Mouse (Mus musculus): ENCODE results near the gene 2200002D01Rik.

Gene 2200002D01Rik

GRCm38 (mm10) chr7:29279924-29280323 is 31.7 kb upstream of the 2200002D01Rik start:
- no peak for DNase-seq (ENCODE audit: low spot score in 2 of 2)

- DNase-seq (ENCODE audit: low spot score in 2 of 2), result no peak
These were observed 31.0 kb upstream of the 2200002D01Rik start for GRCm38 (mm10) chr7:29279261-29279660.

GRCm38 (mm10) chr7:29277510-29277909 is 29.2 kb upstream of the 2200002D01Rik start:
- no peak for DNase-seq (ENCODE audit: low spot score in 2 of 2)

- DNase-seq (ENCODE audit: low spot score in 2 of 2), result no peak
These were observed 28.4 kb upstream of the 2200002D01Rik start for GRCm38 (mm10) chr7:29276715-29277114.

GRCm38 (mm10) chr7:29271687-29272465 is 23.6 kb upstream of the 2200002D01Rik start:
- no peak for DNase-seq (ENCODE audit: low spot score in 2 of 2)

- DNase-seq (ENCODE audit: low spot score in 2 of 2), result no peak
These were observed 22.2 kb upstream of the 2200002D01Rik start for GRCm38 (mm10) chr7:29270445-29270844.

- DNase-seq (ENCODE audit: low spot score in 2 of 2), result no peak
These were observed 18.7 kb upstream of the 2200002D01Rik start for GRCm38 (mm10) chr7:29266931-29267330.

- DNase-seq (ENCODE audit: low spot score in 2 of 2), result no peak
These were observed 17.4 kb upstream of the 2200002D01Rik start for GRCm38 (mm10) chr7:29265636-29266035.

- no peak for DNase-seq (ENCODE audit: low spot score in 2 of 2)
These were observed 15.6 kb upstream of the 2200002D01Rik start for GRCm38 (mm10) chr7:29263831-29264230.

GRCm38 (mm10) chr7:29262151-29262550 is 13.9 kb upstream of the 2200002D01Rik start:
- DNase-seq (ENCODE audit: low spot score in 2 of 2), result no peak

- no peak for DNase-seq (ENCODE audit: low spot score in 2 of 2)
These were observed 11.8 kb upstream of the 2200002D01Rik start for GRCm38 (mm10) chr7:29259781-29260730.

GRCm38 (mm10) chr7:29257368-29257767 is 9.1 kb upstream of the 2200002D01Rik start:
- no peak for DNase-seq (ENCODE audit: low spot score in 2 of 2)

GRCm38 (mm10) chr7:29255875-29256274 is 7.6 kb upstream of the 2200002D01Rik start:
- no peak for DNase-seq (ENCODE audit: low spot score in 2 of 2)

- no peak for DNase-seq (ENCODE audit: low spot score in 2 of 2)
These were observed 5.6 kb upstream of the 2200002D01Rik start for GRCm38 (mm10) chr7:29253842-29254241.

GRCm38 (mm10) chr7:29251166-29251565 is 2.9 kb upstream of the 2200002D01Rik start:
- DNase-seq (ENCODE audit: low spot score in 2 of 2), result no peak

- DNase-seq (ENCODE audit: low spot score in 2 of 2), result no peak
These were observed 560 bp downstream of the 2200002D01Rik start for GRCm38 (mm10) chr7:29247706-29248105.

GRCm38 (mm10) chr7:29247314-29247700 is 959 bp downstream of the 2200002D01Rik start:
- peak; percentile 64 to 81 for DNase-seq (ENCODE audit: low spot score in 2 of 2)

- no peak for DNase-seq (ENCODE audit: low spot score in 2 of 2)
These were observed 1.5 kb downstream of the 2200002D01Rik start for GRCm38 (mm10) chr7:29246619-29247313.

GRCm38 (mm10) chr7:29246015-29246414 is 2.3 kb downstream of the 2200002D01Rik start:
- DNase-seq (ENCODE audit: low spot score in 2 of 2), result no peak

GRCm38 (mm10) chr7:29244732-29245416 is 3.4 kb downstream of the 2200002D01Rik start:
- DNase-seq (ENCODE audit: low spot score in 2 of 2), result peak in 1 of 2 experiments; percentile 35

All from spleen, postnatal 14 days (tissue).